Mouse (Mus musculus): Measurements from ENCODE around the gene Helz. TPM values are rescaled to one million over a fixed set of nuclear protein-coding genes. Genes with fewer than 3 reads are reported as not detected.
A peak's percentile ranks its signal among the peaks of the same experiment; 100 is the strongest.

Helz gene
- polyA plus RNA-seq, 1 experiment from 2014 or later: 29.8 TPM

- no peak overlapping the region for H3K4me3 ChIP-seq (ENCODE audit: low read length)
- no peaks in the 10 kb centered on the region for H3K4me1 ChIP-seq (ENCODE audit: control insufficient read depth, insufficient read depth, low read length)
- no peak for ATAC-seq (ENCODE audit: low FRiP score, low TSS enrichment)
- no peaks in the 10 kb centered on the region for H3K9me3 ChIP-seq (ENCODE audit: control insufficient read depth, low read length)
- H3K36me3 ChIP-seq (ENCODE audit: control insufficient read depth, insufficient read depth, low read length): no peaks in the 10 kb centered on the region
- no peak overlapping the region for H3K4me2 ChIP-seq (replicated peaks; ENCODE audit: low read depth, low read length)
- no peak overlapping the region for H3K9ac ChIP-seq (ENCODE audit: low read depth, low read length)
- no peaks in the 10 kb centered on the region for H3K27me3 ChIP-seq (ENCODE audit: control insufficient read depth, insufficient read depth, low read length)
- WGBS: 75% methylated on average over 13 of the region's 13 CpGs
- no peak overlapping the region for H3K27ac ChIP-seq (ENCODE audit: low read depth, low read length)
Measured at GRCm38 (mm10) chr11:107728073-107728863, 180.5 kb downstream of the Helz start.

- no peak overlapping the region for H3K27ac ChIP-seq (ENCODE audit: low read depth, low read length)
- no peaks in the 10 kb centered on the region for H3K4me1 ChIP-seq (ENCODE audit: control insufficient read depth, insufficient read depth, low read length)
- no peak overlapping the region for H3K4me2 ChIP-seq (replicated peaks; ENCODE audit: low read depth, low read length)
- H3K4me3 ChIP-seq (ENCODE audit: low read length): no peak overlapping the region
- H3K9ac ChIP-seq (ENCODE audit: low read depth, low read length): no peak overlapping the region
- no peak for ATAC-seq (ENCODE audit: low FRiP score, low TSS enrichment)
- no peaks in the 10 kb centered on the region; the same call in 1 of the 2 replicates for H3K36me3 ChIP-seq (ENCODE audit: control insufficient read depth, insufficient read depth, low read length)
- 89% methylated on average over 7 of the region's 7 CpGs for WGBS
- H3K9me3 ChIP-seq (ENCODE audit: control insufficient read depth, low read length): no peaks in the 10 kb centered on the region
- no peaks in the 10 kb centered on the region for H3K27me3 ChIP-seq (ENCODE audit: control insufficient read depth, insufficient read depth, low read length)
Measured at GRCm38 (mm10) chr11:107729141-107729540, 181.4 kb downstream of the Helz start.

DNA sequence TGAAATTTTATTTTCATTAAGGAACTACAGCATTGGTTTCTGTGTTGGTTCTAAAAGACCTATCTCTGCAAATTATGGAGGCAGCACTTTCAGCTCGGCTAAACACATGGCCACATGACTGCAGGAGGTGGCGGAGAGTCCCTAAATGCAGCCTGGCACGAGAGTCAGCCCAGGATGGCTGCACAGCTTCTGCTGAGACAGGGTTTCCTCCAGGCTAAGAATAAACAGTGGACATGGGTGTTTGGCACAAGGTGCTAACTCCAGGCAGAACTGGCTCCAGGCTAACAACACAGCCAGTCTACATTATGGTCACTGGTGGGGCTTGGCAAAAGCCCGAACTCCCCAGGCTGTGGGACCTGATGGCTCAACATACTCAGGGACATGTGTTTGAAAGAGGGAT, 183.2 kb downstream of the Helz start:
- Histone ChIP-seq H3K4me1 (ENCODE audit: control insufficient read depth, insufficient read depth, low read length) (no peaks in the 10 kb centered on the region), H3K9me3 (ENCODE audit: control insufficient read depth, low read length) (no peaks in the 10 kb centered on the region), H3K27ac (ENCODE audit: low read depth, low read length) (no peak overlapping the region), H3K9ac (ENCODE audit: low read depth, low read length) (no peak overlapping the region), H3K36me3 (ENCODE audit: control insufficient read depth, insufficient read depth, low read length) (peaks cover 7% of the 10 kb centered on the region; the same call in 1 of the 2 replicates), H3K4me2 (replicated peaks; ENCODE audit: low read depth, low read length) (no peak overlapping the region), H3K27me3 (ENCODE audit: control insufficient read depth, insufficient read depth, low read length) (no peaks in the 10 kb centered on the region), H3K4me3 (ENCODE audit: low read length) (no peak overlapping the region)
- WGBS: 72% methylated on average over 4 of the region's 4 CpGs
- ATAC-seq (ENCODE audit: low FRiP score, low TSS enrichment): no peak

- Histone ChIP-seq H3K4me3 (ENCODE audit: low read length) (no peak overlapping the region), H3K4me2 (replicated peaks; ENCODE audit: low read depth, low read length) (no peak overlapping the region), H3K4me1 (ENCODE audit: control insufficient read depth, insufficient read depth, low read length) (no peaks in the 10 kb centered on the region), H3K27ac (ENCODE audit: low read depth, low read length) (no peak overlapping the region), H3K36me3 (ENCODE audit: control insufficient read depth, insufficient read depth, low read length) (peaks cover 7% of the 10 kb centered on the region; the same call in 1 of the 2 replicates), H3K9ac (ENCODE audit: low read depth, low read length) (no peak overlapping the region), H3K27me3 (ENCODE audit: control insufficient read depth, insufficient read depth, low read length) (no peaks in the 10 kb centered on the region), H3K9me3 (ENCODE audit: control insufficient read depth, low read length) (no peaks in the 10 kb centered on the region)
- WGBS: 73% methylated on average over 5 of the region's 5 CpGs
- no peak for ATAC-seq (ENCODE audit: low FRiP score, low TSS enrichment)
Measured at GRCm38 (mm10) chr11:107731498-107731897, 183.8 kb downstream of the Helz start.

- ATAC-seq (ENCODE audit: low FRiP score, low TSS enrichment): no peak
- no peak overlapping the region for H3K4me2 ChIP-seq (replicated peaks; ENCODE audit: low read depth, low read length)
- peaks cover 7% of the 10 kb centered on the region; the same call in 1 of the 2 replicates for H3K36me3 ChIP-seq (ENCODE audit: control insufficient read depth, insufficient read depth, low read length)
- no peak overlapping the region for H3K9ac ChIP-seq (ENCODE audit: low read depth, low read length)
- H3K4me1 ChIP-seq (ENCODE audit: control insufficient read depth, insufficient read depth, low read length): peaks cover 7% of the 10 kb centered on the region; the same call in 1 of the 2 replicates
- H3K27ac ChIP-seq (ENCODE audit: low read depth, low read length): no peak overlapping the region
- 65% methylated on average over 7 of the region's 7 CpGs for WGBS
- no peaks in the 10 kb centered on the region for H3K27me3 ChIP-seq (ENCODE audit: control insufficient read depth, insufficient read depth, low read length)
- no peaks in the 10 kb centered on the region for H3K9me3 ChIP-seq (ENCODE audit: control insufficient read depth, low read length)
- H3K4me3 ChIP-seq (ENCODE audit: low read length): no peak overlapping the region
Measured at GRCm38 (mm10) chr11:107734133-107734532, 186.4 kb downstream of the Helz start.

DNA sequence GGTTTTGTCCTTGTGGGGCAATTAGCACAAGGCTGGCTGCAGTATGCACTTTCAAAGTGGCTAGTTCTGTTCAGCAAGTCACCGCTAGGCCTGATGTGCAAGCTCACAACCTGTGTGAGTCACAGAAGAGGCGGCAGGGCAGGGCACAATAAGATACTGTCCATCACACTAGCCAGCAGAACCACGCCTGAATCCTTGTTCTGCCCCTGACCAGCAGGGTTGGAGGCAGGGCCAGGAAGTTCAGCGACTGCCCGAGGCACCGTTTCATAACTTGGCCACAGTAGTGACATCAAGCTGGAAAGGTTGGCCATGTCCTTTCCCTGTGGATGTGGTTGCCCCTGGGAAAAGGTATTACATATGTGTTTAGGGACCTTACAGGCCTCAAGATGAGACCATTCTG, 190.2 kb downstream of the Helz start:
- no peak overlapping the region for H3K9ac ChIP-seq (ENCODE audit: low read depth, low read length)
- H3K4me3 ChIP-seq (ENCODE audit: low read length): no peak overlapping the region
- H3K36me3 ChIP-seq (ENCODE audit: control insufficient read depth, insufficient read depth, low read length): peaks cover 7% of the 10 kb centered on the region; the same call in 1 of the 2 replicates
- no peak for ATAC-seq (ENCODE audit: low FRiP score, low TSS enrichment)
- 78% methylated on average over 6 of the region's 6 CpGs for WGBS
- H3K4me2 ChIP-seq (replicated peaks; ENCODE audit: low read depth, low read length): no peak overlapping the region
- H3K27me3 ChIP-seq (ENCODE audit: control insufficient read depth, insufficient read depth, low read length): no peaks in the 10 kb centered on the region
- H3K4me1 ChIP-seq (ENCODE audit: control insufficient read depth, insufficient read depth, low read length): peaks cover 7% of the 10 kb centered on the region; the same call in 1 of the 2 replicates
- H3K9me3 ChIP-seq (ENCODE audit: control insufficient read depth, low read length): no peaks in the 10 kb centered on the region
- no peak overlapping the region for H3K27ac ChIP-seq (ENCODE audit: low read depth, low read length)

- Histone ChIP-seq H3K4me1 (ENCODE audit: control insufficient read depth, insufficient read depth, low read length) (peaks cover 8% of the 10 kb centered on the region; the same call in 1 of the 2 replicates), H3K9ac (ENCODE audit: low read depth, low read length) (no peak overlapping the region), H3K27ac (ENCODE audit: low read depth, low read length) (no peak overlapping the region), H3K4me2 (replicated peaks; ENCODE audit: low read depth, low read length) (no peak overlapping the region), H3K4me3 (ENCODE audit: low read length) (no peak overlapping the region), H3K9me3 (ENCODE audit: control insufficient read depth, low read length) (no peaks in the 10 kb centered on the region), H3K27me3 (ENCODE audit: control insufficient read depth, insufficient read depth, low read length) (no peaks in the 10 kb centered on the region), H3K36me3 (ENCODE audit: control insufficient read depth, insufficient read depth, low read length) (peaks cover 7% of the 10 kb centered on the region; the same call in 1 of the 2 replicates)
- ATAC-seq (ENCODE audit: low FRiP score, low TSS enrichment): peak; percentile 51; the same call in 1 of the 2 replicates
- 67% methylated on average over 20 of the region's 20 CpGs for WGBS
Measured at GRCm38 (mm10) chr11:107738418-107739099, 190.8 kb downstream of the Helz start.

GRCm38 (mm10) chr11:107743100-107743499, 195.4 kb downstream of the Helz start:
- H3K4me1 ChIP-seq (ENCODE audit: control insufficient read depth, insufficient read depth, low read length): peaks cover 10% of the 10 kb centered on the region; the same call in 1 of the 2 replicates
- no peak overlapping the region for H3K4me2 ChIP-seq (replicated peaks; ENCODE audit: low read depth, low read length)
- H3K36me3 ChIP-seq (ENCODE audit: control insufficient read depth, insufficient read depth, low read length): no peaks in the 10 kb centered on the region
- no peak overlapping the region for H3K9ac ChIP-seq (ENCODE audit: low read depth, low read length)
- WGBS: 49% methylated on average over 3 of the region's 3 CpGs
- ATAC-seq (ENCODE audit: low FRiP score, low TSS enrichment): no peak
- no peaks in the 10 kb centered on the region for H3K9me3 ChIP-seq (ENCODE audit: control insufficient read depth, low read length)
- H3K27ac ChIP-seq (ENCODE audit: low read depth, low read length): no peak overlapping the region
- H3K4me3 ChIP-seq (ENCODE audit: low read length): no peak overlapping the region
- H3K27me3 ChIP-seq (ENCODE audit: control insufficient read depth, insufficient read depth, low read length): no peaks in the 10 kb centered on the region

Data from kidney, embryonic 14.5 days (tissue).